Mouse (Mus musculus): ENCODE measurements around the gene H2-DMa. TPM values are rescaled to one million over a fixed set of nuclear protein-coding genes. Genes with fewer than 3 reads are reported as not detected.

H2-DMa gene
- 12.1 and 15.8 TPM in 2 replicates for polyA plus RNA-seq (2015; fragmentation: Nextera tagmentation; extraction: Ambion mirVana)

- under 1% methylated on average over 95 of the region's 96 CpGs for WGBS
- no peaks in the 10 kb centered on the region for H3K9me3 ChIP-seq (ENCODE audit: control insufficient read depth, low read length)
- peaks cover 28% of the 10 kb centered on the region for H3K4me1 ChIP-seq (replicated peaks; ENCODE audit: control insufficient read depth, insufficient read depth, low read length)
- H3K4me2 ChIP-seq (ENCODE audit: low read length): peak within 1 kb of the TSS; percentile 92
- peaks cover 20% of the 10 kb centered on the region for H3K36me3 ChIP-seq (ENCODE audit: control insufficient read depth, insufficient read depth)
- H3K9ac ChIP-seq (replicated peaks; ENCODE audit: low read depth, low read length): peak within 1 kb of the TSS; percentile 97
- no peaks in the 10 kb centered on the region for H3K27me3 ChIP-seq (replicated peaks; ENCODE audit: control insufficient read depth, insufficient read depth, low read length)
- peak; percentile 76 for ATAC-seq
- H3K27ac ChIP-seq (ENCODE audit: low read length): peak within 1 kb of the TSS; percentile 99
- peak within 1 kb of the TSS; percentile 85 for H3K4me3 ChIP-seq (replicated peaks; ENCODE audit: low read length)
These were observed at the start of gene H2-DMa for GRCm38 (mm10) chr17:34119249-34120179. Gene H2-DMa, plus strand, starts transcription at chr17:34119541.

GRCm38 (mm10) chr17:34072091-34072490 lies 47.2 kb upstream of the H2-DMa start:
- Histone ChIP-seq H3K27me3 (replicated peaks; ENCODE audit: control insufficient read depth, insufficient read depth, low read length) (peaks cover 4% of the 10 kb centered on the region; the same call in 1 of the 2 replicates), H3K27ac (ENCODE audit: low read length) (no peak overlapping the region), H3K4me2 (ENCODE audit: low read length) (no peak overlapping the region), H3K36me3 (ENCODE audit: control insufficient read depth, insufficient read depth) (no peaks in the 10 kb centered on the region), H3K9me3 (ENCODE audit: control insufficient read depth, low read length) (no peaks in the 10 kb centered on the region), H3K4me1 (replicated peaks; ENCODE audit: control insufficient read depth, insufficient read depth, low read length) (peaks cover 2% of the 10 kb centered on the region; the same call in 1 of the 2 replicates), H3K9ac (replicated peaks; ENCODE audit: low read depth, low read length) (no peak overlapping the region), H3K4me3 (replicated peaks; ENCODE audit: low read length) (no peak overlapping the region)
- no peak for ATAC-seq
- 78% methylated on average over 5 of the region's 5 CpGs for WGBS

GRCm38 (mm10) chr17:34075271-34075670 lies 44.1 kb upstream of the H2-DMa start:
- Histone ChIP-seq H3K4me2 (ENCODE audit: low read length) (no peak overlapping the region), H3K36me3 (ENCODE audit: control insufficient read depth, insufficient read depth) (no peaks in the 10 kb centered on the region), H3K9ac (replicated peaks; ENCODE audit: low read depth, low read length) (no peak overlapping the region), H3K4me1 (replicated peaks; ENCODE audit: control insufficient read depth, insufficient read depth, low read length) (peaks cover 2% of the 10 kb centered on the region; the same call in 1 of the 2 replicates), H3K9me3 (ENCODE audit: control insufficient read depth, low read length) (no peaks in the 10 kb centered on the region), H3K27ac (ENCODE audit: low read length) (no peak overlapping the region), H3K27me3 (replicated peaks; ENCODE audit: control insufficient read depth, insufficient read depth, low read length) (peaks cover 4% of the 10 kb centered on the region; the same call in 1 of the 2 replicates), H3K4me3 (replicated peaks; ENCODE audit: low read length) (no peak overlapping the region)
- 43% methylated on average over 7 of the region's 7 CpGs for WGBS
- no peak for ATAC-seq

- Histone ChIP-seq H3K4me2 (ENCODE audit: low read length) (no peak overlapping the region), H3K9me3 (ENCODE audit: control insufficient read depth, low read length) (no peaks in the 10 kb centered on the region), H3K36me3 (ENCODE audit: control insufficient read depth, insufficient read depth) (no peaks in the 10 kb centered on the region), H3K4me1 (replicated peaks; ENCODE audit: control insufficient read depth, insufficient read depth, low read length) (peaks cover 2% of the 10 kb centered on the region; the same call in 1 of the 2 replicates), H3K9ac (replicated peaks; ENCODE audit: low read depth, low read length) (no peak overlapping the region), H3K27ac (ENCODE audit: low read length) (no peak overlapping the region), H3K4me3 (replicated peaks; ENCODE audit: low read length) (no peak overlapping the region), H3K27me3 (replicated peaks; ENCODE audit: control insufficient read depth, insufficient read depth, low read length) (peaks cover 4% of the 10 kb centered on the region; the same call in 1 of the 2 replicates)
- WGBS: under 1% methylated on average over 9 of the region's 9 CpGs
- ATAC-seq: 0 out of 2 replicates have a peak, but pooled peaks have one; percentile 18
These were observed 41.8 kb upstream of the H2-DMa start for GRCm38 (mm10) chr17:34077549-34077948.

- H3K9ac ChIP-seq (replicated peaks; ENCODE audit: low read depth, low read length): no peak overlapping the region
- no peak overlapping the region for H3K27ac ChIP-seq (ENCODE audit: low read length)
- H3K9me3 ChIP-seq (ENCODE audit: control insufficient read depth, low read length): no peaks in the 10 kb centered on the region
- 0 out of 2 replicates have a peak, but pooled peaks have one; percentile 8 for ATAC-seq
- H3K27me3 ChIP-seq (replicated peaks; ENCODE audit: control insufficient read depth, insufficient read depth, low read length): peaks cover 4% of the 10 kb centered on the region; the same call in 1 of the 2 replicates
- peaks cover 2% of the 10 kb centered on the region; the same call in 1 of the 2 replicates for H3K4me1 ChIP-seq (replicated peaks; ENCODE audit: control insufficient read depth, insufficient read depth, low read length)
- no peak overlapping the region for H3K4me2 ChIP-seq (ENCODE audit: low read length)
- no peak overlapping the region for H3K4me3 ChIP-seq (replicated peaks; ENCODE audit: low read length)
- H3K36me3 ChIP-seq (ENCODE audit: control insufficient read depth, insufficient read depth): no peaks in the 10 kb centered on the region
- WGBS: 49% methylated on average over 4 of the region's 4 CpGs
These were observed 41.2 kb upstream of the H2-DMa start for GRCm38 (mm10) chr17:34078148-34078547.

- no peak overlapping the region for H3K9ac ChIP-seq (replicated peaks; ENCODE audit: low read depth, low read length)
- peaks cover 2% of the 10 kb centered on the region; the same call in 1 of the 2 replicates for H3K4me1 ChIP-seq (replicated peaks; ENCODE audit: control insufficient read depth, insufficient read depth, low read length)
- peaks cover 4% of the 10 kb centered on the region; the same call in 1 of the 2 replicates for H3K27me3 ChIP-seq (replicated peaks; ENCODE audit: control insufficient read depth, insufficient read depth, low read length)
- H3K4me3 ChIP-seq (replicated peaks; ENCODE audit: low read length): no peak overlapping the region
- no peaks in the 10 kb centered on the region for H3K36me3 ChIP-seq (ENCODE audit: control insufficient read depth, insufficient read depth)
- 93% methylated on average over 11 of the region's 11 CpGs for WGBS
- no peak overlapping the region for H3K4me2 ChIP-seq (ENCODE audit: low read length)
- H3K27ac ChIP-seq (ENCODE audit: low read length): no peak overlapping the region
- H3K9me3 ChIP-seq (ENCODE audit: control insufficient read depth, low read length): no peaks in the 10 kb centered on the region
- no peak for ATAC-seq
These were observed 40.3 kb upstream of the H2-DMa start for GRCm38 (mm10) chr17:34079002-34079401.

GRCm38 (mm10) chr17:34079621-34080020 lies 39.7 kb upstream of the H2-DMa start:
- no peaks in the 10 kb centered on the region for H3K9me3 ChIP-seq (ENCODE audit: control insufficient read depth, low read length)
- no peak overlapping the region for H3K4me2 ChIP-seq (ENCODE audit: low read length)
- H3K27me3 ChIP-seq (replicated peaks; ENCODE audit: control insufficient read depth, insufficient read depth, low read length): peaks cover 4% of the 10 kb centered on the region; the same call in 1 of the 2 replicates
- no peak overlapping the region for H3K27ac ChIP-seq (ENCODE audit: low read length)
- ATAC-seq: peak; percentile 83
- WGBS: 15% methylated on average over 5 of the region's 5 CpGs
- H3K36me3 ChIP-seq (ENCODE audit: control insufficient read depth, insufficient read depth): no peaks in the 10 kb centered on the region
- peaks cover 2% of the 10 kb centered on the region; the same call in 1 of the 2 replicates for H3K4me1 ChIP-seq (replicated peaks; ENCODE audit: control insufficient read depth, insufficient read depth, low read length)
- no peak overlapping the region for H3K9ac ChIP-seq (replicated peaks; ENCODE audit: low read depth, low read length)
- no peak overlapping the region for H3K4me3 ChIP-seq (replicated peaks; ENCODE audit: low read length)

GRCm38 (mm10) chr17:34083104-34083503 lies 36.2 kb upstream of the H2-DMa start:
- WGBS: 1% methylated on average over 8 of the region's 8 CpGs
- no peak overlapping the region for H3K27ac ChIP-seq (ENCODE audit: low read length)
- no peak overlapping the region for H3K4me2 ChIP-seq (ENCODE audit: low read length)
- no peaks in the 10 kb centered on the region for H3K36me3 ChIP-seq (ENCODE audit: control insufficient read depth, insufficient read depth)
- no peaks in the 10 kb centered on the region; the same call in 1 of the 2 replicates for H3K4me1 ChIP-seq (replicated peaks; ENCODE audit: control insufficient read depth, insufficient read depth, low read length)
- no peak overlapping the region for H3K9ac ChIP-seq (replicated peaks; ENCODE audit: low read depth, low read length)
- H3K27me3 ChIP-seq (replicated peaks; ENCODE audit: control insufficient read depth, insufficient read depth, low read length): no peaks in the 10 kb centered on the region
- H3K4me3 ChIP-seq (replicated peaks; ENCODE audit: low read length): no peak overlapping the region
- no peaks in the 10 kb centered on the region for H3K9me3 ChIP-seq (ENCODE audit: control insufficient read depth, low read length)
- no peak for ATAC-seq

- Histone ChIP-seq H3K4me1 (replicated peaks; ENCODE audit: control insufficient read depth, insufficient read depth, low read length) (no peaks in the 10 kb centered on the region; the same call in 1 of the 2 replicates), H3K27ac (ENCODE audit: low read length) (no peak overlapping the region), H3K9me3 (ENCODE audit: control insufficient read depth, low read length) (no peaks in the 10 kb centered on the region), H3K27me3 (replicated peaks; ENCODE audit: control insufficient read depth, insufficient read depth, low read length) (no peaks in the 10 kb centered on the region), H3K4me3 (replicated peaks; ENCODE audit: low read length) (no peak overlapping the region), H3K9ac (replicated peaks; ENCODE audit: low read depth, low read length) (no peak overlapping the region), H3K36me3 (ENCODE audit: control insufficient read depth, insufficient read depth) (no peaks in the 10 kb centered on the region), H3K4me2 (ENCODE audit: low read length) (no peak overlapping the region)
- 31% methylated on average over 2 of the region's 2 CpGs for WGBS
- no peak for ATAC-seq
These were observed 32.0 kb upstream of the H2-DMa start for GRCm38 (mm10) chr17:34087386-34087785.

Measured in forebrain, embryonic 16.5 days (tissue).